Mouse (Mus musculus) splenic B cell, adult 2 months (primary cell): ENCODE measurements at regions not wholly inside any gene's neighbourhood (a gene's known extent, or its start where the extent isn't known, plus 50 kb on each side); places are given as distances from the start of the nearest gene placed in this dataset.

Source experiments
- DNase-seq: peaks from one replicate; pipeline ENCODE4 v3.0.0-alpha.2; 2011; ENCODE audit warnings: low read depth, low spot score
- H3K27me3 ChIP-seq: 2 replicates; pipeline ENCODE4 v1.6.1; 2012; ENCODE audit warnings: mild to moderate bottlenecking, low read length, moderate library complexity, mixed read lengths; ENCODE audit not compliant: control insufficient read depth, poor library complexity, insufficient read depth, severe bottlenecking
- H3K36me3 ChIP-seq: 2 replicates; pipeline ENCODE4 v1.6.1; 2012; ENCODE audit warnings: mild to moderate bottlenecking, low read length, moderate library complexity, mixed read lengths; ENCODE audit not compliant: control insufficient read depth, poor library complexity, insufficient read depth, severe bottlenecking

GRCm38 (mm10) chr16:68704569-68704968 lies 1083.9 kb upstream of the Cadm2 start:
- DNase-seq, result no peak
- H3K36me3 ChIP-seq, result no peaks in the 10 kb centered on the region
- no peaks in the 10 kb centered on the region for H3K27me3 ChIP-seq

DNA sequence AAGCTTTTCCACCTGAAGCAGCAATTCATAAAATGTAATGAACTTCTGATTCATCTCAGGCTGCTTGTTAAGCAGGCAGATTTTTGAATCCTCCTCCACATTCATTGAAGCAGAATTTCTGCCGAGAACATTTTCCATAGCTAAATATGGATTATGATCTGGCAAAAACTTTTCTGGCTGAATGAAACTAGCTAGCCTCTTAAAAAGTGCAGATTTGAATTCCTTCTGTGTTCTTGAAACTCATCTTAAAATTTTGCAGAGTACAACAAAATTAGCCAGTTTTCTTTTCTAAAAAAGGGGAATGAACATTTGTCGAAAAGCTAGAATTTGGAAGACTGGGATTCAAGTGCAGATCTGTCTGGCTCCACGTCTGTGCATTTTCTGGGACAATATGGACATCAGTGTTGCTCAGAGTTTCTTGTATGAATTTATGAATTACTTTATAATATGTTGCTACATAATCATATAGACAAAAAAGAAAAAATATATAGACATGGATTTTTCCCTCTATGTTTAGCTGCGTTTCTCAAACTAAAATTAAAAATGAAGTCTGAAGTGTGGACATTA lies 1046.3 kb upstream of the Cadm2 start:
- no peak for DNase-seq
- Histone ChIP-seq H3K27me3 (no peaks in the 10 kb centered on the region), H3K36me3 (no peaks in the 10 kb centered on the region)

- H3K36me3 ChIP-seq, result no peaks in the 10 kb centered on the region
- no peak for DNase-seq
- H3K27me3 ChIP-seq, result no peaks in the 10 kb centered on the region
These were observed 1037.7 kb upstream of the Cadm2 start for GRCm38 (mm10) chr16:68658436-68658835.

DNA sequence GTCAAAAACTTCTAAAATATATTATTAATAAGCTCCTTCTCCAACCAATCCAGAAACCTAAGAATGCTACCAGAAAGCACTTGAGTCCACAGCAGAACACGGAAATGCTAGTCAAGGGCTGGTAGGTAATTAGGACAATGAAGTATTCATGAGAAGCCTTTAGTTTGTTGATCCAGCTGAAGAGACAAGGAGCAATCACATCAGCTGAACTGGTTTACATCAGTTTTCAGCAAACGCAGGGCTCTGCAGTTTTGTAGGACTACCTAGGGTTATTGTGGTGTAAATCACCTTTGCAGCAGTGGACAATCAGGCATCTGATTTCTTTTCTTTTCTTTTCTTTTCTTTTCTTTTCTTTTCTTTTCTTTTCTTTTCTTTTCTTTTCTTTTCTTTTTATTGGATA lies 1007.3 kb upstream of the Cadm2 start:
- H3K36me3 ChIP-seq, result no peaks in the 10 kb centered on the region
- no peak for DNase-seq
- no peaks in the 10 kb centered on the region for H3K27me3 ChIP-seq

- DNase-seq, result peak; percentile 1
- no peaks in the 10 kb centered on the region for H3K36me3 ChIP-seq
- no peaks in the 10 kb centered on the region for H3K27me3 ChIP-seq
These were observed 993.3 kb upstream of the Cadm2 start for GRCm38 (mm10) chr16:68614041-68614440.
